In genomic region chr1:119119863-119120569, GRCm38 (mm10) we compare ENCODE assay signal across 9 mouse cellular contexts.
A peak's percentile ranks its signal among the peaks of the same experiment; 100 is the strongest.
DNase-seq lines count a peak whose midpoint lies in the region; ATAC-seq and TF ChIP-seq lines count a peak whose summit lies in the region.
"Had no signal": no experiment of that assay in that cellular context is flagged by ENCODE, and none has a peak within 500 bp of the region (broad histone marks: within the 10 kb centered on the region; RNA-seq: fewer than 3 reads in every experiment).

No protein-coding gene starts in this region.

- ATAC-seq in cerebellum, adult (ENCODE audit: insufficient number of reproducible peaks, low FRiP score, low TSS enrichment), result no peak
- peak; percentile 31; the same call in 1 of the 2 replicates for ATAC-seq in midbrain, postnatal 0 days (ENCODE audit: low FRiP score)
- no peak for ATAC-seq in midbrain, embryonic 14.5 days (ENCODE audit: low FRiP score, low TSS enrichment)
- ATAC-seq in embryonic facial prominence, embryonic 11.5 days (replicated peaks; ENCODE audit: insufficient number of reproducible peaks, low FRiP score, low TSS enrichment, low read depth), result no peak; the same call in 1 of the 2 replicates

- no peak overlapping the region for H3K27ac ChIP-seq in midbrain, postnatal 0 days (ENCODE audit: low read depth, low read length)
- H3K27ac ChIP-seq in midbrain, embryonic 14.5 days (replicated peaks; ENCODE audit: low read depth, low read length), result no peak overlapping the region
- H3K27ac ChIP-seq in embryonic facial prominence, embryonic 11.5 days (replicated peaks; ENCODE audit: low read depth, low read length), result no peak overlapping the region
- H3K27ac ChIP-seq: hindbrain, embryonic 15.5 days had no signal

- no peak overlapping the region for H3ac ChIP-seq in myocyte (ENCODE audit: control insufficient read depth, insufficient read length)

- peak; percentile 37; the same call in 1 of the 2 replicates for TF ChIP-seq CTCF in midbrain, postnatal 0 days (IDR thresholded peaks at IDR 0.05)

- H3K9me3 ChIP-seq in midbrain, postnatal 0 days (ENCODE audit: low read length), result no peaks in the 10 kb centered on the region
- H3K9me3 ChIP-seq in midbrain, embryonic 14.5 days (ENCODE audit: control insufficient read depth, low read length), result no peaks in the 10 kb centered on the region
- H3K9me3 ChIP-seq in embryonic facial prominence, embryonic 11.5 days (replicated peaks; ENCODE audit: control insufficient read depth, low read length), result no peaks in the 10 kb centered on the region
- H3K9me3 ChIP-seq: hindbrain, embryonic 15.5 days had no signal

- no peaks in the 10 kb centered on the region for H3K79me2 ChIP-seq in myocyte (ENCODE audit: control insufficient read depth, insufficient read depth)

- H3K4me2 ChIP-seq in midbrain, postnatal 0 days (ENCODE audit: low read depth, low read length, poor library complexity, severe bottlenecking), result no peak overlapping the region
- H3K4me2 ChIP-seq in midbrain, embryonic 14.5 days (ENCODE audit: low read length), result no peak overlapping the region
- no peak overlapping the region for H3K4me2 ChIP-seq in embryonic facial prominence, embryonic 11.5 days (ENCODE audit: low read depth, low read length)
- no peak overlapping the region for H3K4me2 ChIP-seq in myocyte (ENCODE audit: low read depth)
- H3K4me2 ChIP-seq: hindbrain, embryonic 15.5 days had no signal

- H3K27me3 ChIP-seq in midbrain, postnatal 0 days (ENCODE audit: insufficient read depth, low read length), result no peaks in the 10 kb centered on the region
- H3K27me3 ChIP-seq in midbrain, embryonic 14.5 days (ENCODE audit: control insufficient read depth, insufficient read depth, low read length), result no peaks in the 10 kb centered on the region
- no peaks in the 10 kb centered on the region for H3K27me3 ChIP-seq in embryonic facial prominence, embryonic 11.5 days (ENCODE audit: control insufficient read depth, insufficient read depth, low read length)
- no peaks in the 10 kb centered on the region for H3K27me3 ChIP-seq in myocyte (ENCODE audit: control insufficient read depth, insufficient read depth, insufficient read length)
- H3K27me3 ChIP-seq: hindbrain, embryonic 15.5 days had no signal

- intact Hi-C loops in gastrocnemius, postnatal 36 days (cut with DNase I), result no loop called here

- 49% methylated on average over 8 of the region's 8 CpGs for WGBS in midbrain, postnatal 0 days
- 40% methylated on average over 8 of the region's 8 CpGs for WGBS in midbrain, embryonic 14.5 days
- WGBS in embryonic facial prominence, embryonic 11.5 days, result 37% methylated on average over 8 of the region's 8 CpGs

- H3K36me3 ChIP-seq in midbrain, postnatal 0 days (ENCODE audit: insufficient read depth, low read length), result no peaks in the 10 kb centered on the region
- no peaks in the 10 kb centered on the region for H3K36me3 ChIP-seq in midbrain, embryonic 14.5 days (ENCODE audit: control insufficient read depth, insufficient read depth, low read length)
- no peaks in the 10 kb centered on the region for H3K36me3 ChIP-seq in embryonic facial prominence, embryonic 11.5 days (replicated peaks; ENCODE audit: control insufficient read depth, insufficient read depth, low read depth, low read length)
- H3K36me3 ChIP-seq in myocyte (ENCODE audit: control insufficient read depth, insufficient read depth), result no peaks in the 10 kb centered on the region
- H3K36me3 ChIP-seq: hindbrain, embryonic 15.5 days had no signal

- H3K9ac ChIP-seq in midbrain, postnatal 0 days (replicated peaks; ENCODE audit: low read length, poor library complexity, severe bottlenecking), result no peak overlapping the region
- no peak overlapping the region for H3K9ac ChIP-seq in midbrain, embryonic 14.5 days (replicated peaks; ENCODE audit: low read length)
- H3K9ac ChIP-seq in embryonic facial prominence, embryonic 11.5 days (replicated peaks; ENCODE audit: low read length), result no peak overlapping the region
- H3K9ac ChIP-seq: hindbrain, embryonic 15.5 days had no signal

- no peak overlapping the region for H3K4me3 ChIP-seq in midbrain, postnatal 0 days (ENCODE audit: low read depth, low read length)
- H3K4me3 ChIP-seq in midbrain, embryonic 14.5 days (replicated peaks; ENCODE audit: low read depth, low read length), result no peak overlapping the region
- H3K4me3 ChIP-seq in embryonic facial prominence, embryonic 11.5 days (ENCODE audit: low read depth, low read length), result no peak overlapping the region
- H3K4me3 ChIP-seq in myocyte, result no peak overlapping the region
- H3K4me3 ChIP-seq: hindbrain, embryonic 15.5 days had no signal

- peak; percentile 35 for TF ChIP-seq POLR2A in myocyte (IDR thresholded peaks at IDR 0.05; ENCODE audit: insufficient read length, low read depth)

- DNase-seq in cerebellum, postnatal 10 days, result peak; percentile 52 to 65
- peak; percentile 16 for DNase-seq in midbrain, postnatal 0 days (ENCODE audit: low spot score)
- no peak for DNase-seq in midbrain, embryonic 14.5 days
- peak; percentile 6 for DNase-seq in embryonic facial prominence, embryonic 11.5 days (ENCODE audit: low spot score)
- DNase-seq in gastrocnemius, postnatal 36 days, result no peak
- no peak for DNase-seq in cerebellum, adult 9-11 months

- H3K4me1 ChIP-seq in midbrain, postnatal 0 days (ENCODE audit: insufficient read depth, low read length), result no peaks in the 10 kb centered on the region
- H3K4me1 ChIP-seq in midbrain, embryonic 14.5 days (ENCODE audit: control insufficient read depth, insufficient read depth, low read length), result no peaks in the 10 kb centered on the region
- H3K4me1 ChIP-seq in embryonic facial prominence, embryonic 11.5 days (ENCODE audit: control insufficient read depth, insufficient read depth, low read length), result no peaks in the 10 kb centered on the region

TF ChIP-seq in myocyte, 11 proteins besides CTCF, POLR2A, EP300 and RAD21:
- TF ChIP-seq MYOG (IDR thresholded peaks at IDR 0.05; ENCODE audit: control insufficient read depth in 1 of 3, insufficient read depth in 1 of 3, insufficient read length in 2 of 3, low read depth in 2 of 3), result peak in 1 of 3 experiments; percentile 29
- TF ChIP-seq MYOD1 (IDR thresholded peaks at IDR 0.05; ENCODE audit: control insufficient read depth in 1 of 3, insufficient read length in 2 of 3, low read depth in 2 of 3), result peak in 1 of 3 experiments; percentile 26
- no peak for TF ChIP-seq E2F4 (IDR thresholded peaks at IDR 0.05; ENCODE audit: insufficient read depth)
- TF ChIP-seq POLR2AphosphoS2 (IDR thresholded peaks at IDR 0.05; ENCODE audit: insufficient read length, low read depth), result peak; percentile 14
- TF ChIP-seq REST (IDR thresholded peaks at IDR 0.05; ENCODE audit: insufficient read depth, insufficient read length), result no peak
- TF ChIP-seq CEBPB (IDR thresholded peaks at IDR 0.05; ENCODE audit: insufficient read depth, poor library complexity, severe bottlenecking), result peak; percentile 97

Comparison
In these comparisons a context has a peak if more than half of its experiments do, and no peak if none do; other contexts are left out.
1. DNase-seq: peak in cerebellum, postnatal 10 days (2 of 2), midbrain, postnatal 0 days (single experiment) and embryonic facial prominence, embryonic 11.5 days (single experiment); none in midbrain, embryonic 14.5 days (single experiment), gastrocnemius, postnatal 36 days (0 of 2) and cerebellum, adult 9-11 months (single experiment).